ENCODE assay signal across 10 mouse cellular contexts in the genomic region with DNA sequence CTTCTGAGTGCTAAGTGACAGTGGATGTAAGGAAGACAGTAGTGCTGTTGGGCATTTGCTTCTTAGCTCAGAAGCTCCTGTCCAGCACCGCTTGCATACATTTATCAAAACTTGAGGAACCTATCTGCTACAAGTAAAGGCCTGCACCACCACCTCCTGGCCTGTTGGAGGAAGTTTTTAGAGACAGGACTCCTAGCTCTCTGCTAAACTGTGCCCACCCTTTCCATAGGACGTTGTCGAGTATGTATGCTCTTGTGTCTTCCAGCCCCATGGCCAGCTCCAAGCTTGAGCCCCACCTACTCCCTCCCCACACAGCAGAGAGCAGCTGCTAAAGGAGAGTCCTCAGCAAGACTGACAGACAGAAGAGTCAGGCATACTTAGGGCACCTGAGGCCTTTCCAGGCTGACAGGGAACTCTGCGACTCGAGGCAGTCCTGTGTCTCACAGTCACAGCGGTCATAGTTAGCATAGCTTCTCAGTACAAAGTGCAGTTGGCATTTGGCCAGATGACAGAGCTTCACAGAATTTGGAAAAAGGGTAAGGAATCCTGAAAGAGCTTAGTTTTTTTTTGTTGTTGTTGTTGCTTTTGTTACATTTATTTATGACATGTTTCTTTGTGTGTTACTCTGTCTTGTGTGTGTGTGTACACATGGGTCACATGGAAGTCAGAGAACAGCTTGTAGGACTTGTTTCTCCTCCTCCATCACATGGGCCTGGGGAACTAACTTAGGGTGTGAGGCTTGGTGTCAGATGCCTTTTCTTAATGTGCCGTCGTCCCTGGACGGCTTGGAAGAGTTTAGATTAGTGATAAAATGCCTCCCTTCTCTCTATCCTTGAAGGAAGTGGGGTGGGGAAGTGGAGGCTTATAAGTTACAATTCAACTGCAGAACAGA. TPM values are rescaled to one million over a fixed set of nuclear protein-coding genes. Genes with fewer than 3 reads are reported as not detected.
DNase-seq lines count a peak whose midpoint lies in the region; ATAC-seq and TF ChIP-seq lines count a peak whose summit lies in the region.
"Had no signal": no experiment of that assay in that cellular context is flagged by ENCODE, and none has a peak within 500 bp of the region (broad histone marks: within the 10 kb centered on the region; RNA-seq: fewer than 3 reads in every experiment).

No protein-coding gene starts in this region.

- H3K9me3 ChIP-seq in heart, postnatal 0 days (replicated peaks; ENCODE audit: control insufficient read depth, low read length), result no peaks in the 10 kb centered on the region
- no peaks in the 10 kb centered on the region for H3K9me3 ChIP-seq in heart, embryonic 10.5 days
- no peaks in the 10 kb centered on the region for H3K9me3 ChIP-seq in MEL (replicated peaks; ENCODE audit: insufficient read depth, low read length)
- no peaks in the 10 kb centered on the region for H3K9me3 ChIP-seq in intestine, embryonic 15.5 days
- H3K9me3 ChIP-seq in liver, embryonic 16.5 days (replicated peaks; ENCODE audit: control insufficient read depth, low read length), result no peaks in the 10 kb centered on the region
- no peaks in the 10 kb centered on the region for H3K9me3 ChIP-seq in hindbrain, embryonic 16.5 days (ENCODE audit: control insufficient read depth, low read length)
- H3K9me3 ChIP-seq: G1E; limb, embryonic 12.5 days had no signal

- WGBS in heart, postnatal 0 days, result 26% methylated on average over 9 of the region's 9 CpGs
- WGBS in heart, embryonic 10.5 days, result 44% methylated on average over 9 of the region's 9 CpGs
- WGBS in intestine, embryonic 15.5 days, result 51% methylated on average over 9 of the region's 9 CpGs
- WGBS in liver, embryonic 16.5 days (ENCODE audit: insufficient replicate concordance), result 59% methylated on average over 9 of the region's 9 CpGs
- 76% methylated on average over 9 of the region's 9 CpGs for WGBS in hindbrain, embryonic 16.5 days

- no peaks in the 10 kb centered on the region for H3K4me1 ChIP-seq in heart, postnatal 0 days (ENCODE audit: control insufficient read depth, insufficient read depth)
- peaks cover 4% of the 10 kb centered on the region; the same call in 1 of the 2 replicates for H3K4me1 ChIP-seq in heart, embryonic 10.5 days
- H3K4me1 ChIP-seq in MEL (ENCODE audit: control insufficient read depth in 1 of 2, insufficient read depth in 2 of 2, low read length in 2 of 2), result peaks cover 5 to 11% of the 10 kb centered on the region in 2 experiments; a peak in 3 of 4 replicates
- no peaks in the 10 kb centered on the region for H3K4me1 ChIP-seq in intestine, embryonic 15.5 days (replicated peaks)
- H3K4me1 ChIP-seq in liver, embryonic 16.5 days (ENCODE audit: control insufficient read depth, low read depth, low read length), result peaks cover 2% of the 10 kb centered on the region; the same call in 1 of the 2 replicates
- no peaks in the 10 kb centered on the region for H3K4me1 ChIP-seq in hindbrain, embryonic 16.5 days (ENCODE audit: control insufficient read depth, insufficient read depth, low read depth, low read length)
- H3K4me1 ChIP-seq: limb, embryonic 12.5 days had no signal

- no peak overlapping the region for H3K4me3 ChIP-seq in heart, postnatal 0 days (ENCODE audit: low read depth, low read length)
- H3K4me3 ChIP-seq in heart, embryonic 10.5 days, result no peak overlapping the region
- no peak overlapping the region for H3K4me3 ChIP-seq in MEL (ENCODE audit: control insufficient read depth in 1 of 2, insufficient read depth in 1 of 2, low read depth in 2 of 2, low read length in 2 of 2)
- no peak overlapping the region for H3K4me3 ChIP-seq in intestine, embryonic 15.5 days (replicated peaks)
- H3K4me3 ChIP-seq in liver, embryonic 16.5 days (ENCODE audit: low read depth, low read length), result no peak overlapping the region
- H3K4me3 ChIP-seq in hindbrain, embryonic 16.5 days (ENCODE audit: low read length), result no peak overlapping the region
- H3K4me3 ChIP-seq: limb, embryonic 12.5 days had no signal

- TF ChIP-seq EP300 in heart, postnatal 0 days (IDR thresholded peaks at IDR 0.05; ENCODE audit: low read depth), result no peak
- no peak for TF ChIP-seq EP300 in MEL (IDR thresholded peaks at IDR 0.05; ENCODE audit: low read depth in 1 of 2, low read length in 2 of 2)

- TF ChIP-seq RAD21 in MEL (IDR thresholded peaks at IDR 0.05; ENCODE audit: low read depth, low read length), result peak; percentile 52

- no peaks in the 10 kb centered on the region for H3K27me3 ChIP-seq in heart, postnatal 0 days (ENCODE audit: control insufficient read depth, insufficient read depth, low read length)
- no peaks in the 10 kb centered on the region for H3K27me3 ChIP-seq in heart, embryonic 10.5 days (ENCODE audit: insufficient read depth, poor library complexity, severe bottlenecking)
- H3K27me3 ChIP-seq in MEL (ENCODE audit: control insufficient read depth in 1 of 2, insufficient read depth in 2 of 2, low read length in 2 of 2), result no peaks in the 10 kb centered on the region
- no peaks in the 10 kb centered on the region for H3K27me3 ChIP-seq in intestine, embryonic 15.5 days (replicated peaks)
- no peaks in the 10 kb centered on the region for H3K27me3 ChIP-seq in liver, embryonic 16.5 days (ENCODE audit: control insufficient read depth, insufficient read depth, low read depth, low read length)
- H3K27me3 ChIP-seq in hindbrain, embryonic 16.5 days (replicated peaks; ENCODE audit: control insufficient read depth, insufficient read depth, low read length), result no peaks in the 10 kb centered on the region
- H3K27me3 ChIP-seq: limb, embryonic 12.5 days had no signal

- TF ChIP-seq POLR2A in MEL (IDR thresholded peaks at IDR 0.05; ENCODE audit: control insufficient read depth in 1 of 2, insufficient read depth in 1 of 2, low read depth in 1 of 2, low read length in 2 of 2, poor library complexity in 1 of 2), result no peak

- H3K27ac ChIP-seq in heart, postnatal 0 days (ENCODE audit: low read depth), result no peak overlapping the region
- H3K27ac ChIP-seq in heart, embryonic 10.5 days, result no peak overlapping the region
- no peak overlapping the region for H3K27ac ChIP-seq in MEL (ENCODE audit: control insufficient read depth, low read depth, low read length)
- H3K27ac ChIP-seq in intestine, embryonic 15.5 days, result no peak overlapping the region
- no peak overlapping the region for H3K27ac ChIP-seq in liver, embryonic 16.5 days (ENCODE audit: low read length)
- H3K27ac ChIP-seq in hindbrain, embryonic 16.5 days (ENCODE audit: low read depth, low read length), result no peak overlapping the region
- H3K27ac ChIP-seq: limb, embryonic 12.5 days had no signal

- DNase-seq in heart, postnatal 0 days (ENCODE audit: low spot score), result no peak
- DNase-seq in heart, embryonic 10.5 days (ENCODE audit: low spot score), result no peak
- DNase-seq in MEL (ENCODE audit: low read depth, low spot score), result peak; percentile 41
- no peak for DNase-seq in right cerebral cortex, postnatal 14 days
- no peak for DNase-seq in ovary, postnatal 36 days (ENCODE audit: low spot score)

- no peak overlapping the region for H3K4me2 ChIP-seq in heart, postnatal 0 days (ENCODE audit: low read depth, low read length)
- no peak overlapping the region for H3K4me2 ChIP-seq in intestine, embryonic 15.5 days (replicated peaks)
- H3K4me2 ChIP-seq in liver, embryonic 16.5 days (ENCODE audit: low read depth, low read length), result no peak overlapping the region
- no peak overlapping the region for H3K4me2 ChIP-seq in hindbrain, embryonic 16.5 days (ENCODE audit: low read length)
- H3K4me2 ChIP-seq: limb, embryonic 12.5 days had no signal

- H3K79me2 ChIP-seq in MEL (ENCODE audit: control insufficient read depth, insufficient read depth, low read length, poor library complexity), result no peaks in the 10 kb centered on the region

- H3K36me3 ChIP-seq in heart, postnatal 0 days (replicated peaks; ENCODE audit: control insufficient read depth, insufficient read depth, low read length), result no peaks in the 10 kb centered on the region
- H3K36me3 ChIP-seq in heart, embryonic 10.5 days, result no peaks in the 10 kb centered on the region
- H3K36me3 ChIP-seq in MEL (ENCODE audit: control insufficient read depth in 1 of 2, insufficient read depth in 2 of 2, low read length in 2 of 2), result peaks cover 0 to 7% of the 10 kb centered on the region in 2 experiments; a peak in 2 of 4 replicates
- H3K36me3 ChIP-seq in intestine, embryonic 15.5 days, result no peaks in the 10 kb centered on the region
- H3K36me3 ChIP-seq in liver, embryonic 16.5 days (ENCODE audit: control insufficient read depth, insufficient read depth), result no peaks in the 10 kb centered on the region
- no peaks in the 10 kb centered on the region for H3K36me3 ChIP-seq in hindbrain, embryonic 16.5 days (ENCODE audit: control insufficient read depth, insufficient read depth, low read length)
- H3K36me3 ChIP-seq: limb, embryonic 12.5 days had no signal

- ATAC-seq in heart, postnatal 0 days (ENCODE audit: insufficient read depth, low read depth), result peak; percentile 51
- peak; percentile 80 for ATAC-seq in intestine, embryonic 15.5 days
- peak; percentile 39; the same call in 1 of the 2 replicates for ATAC-seq in liver, embryonic 16.5 days (ENCODE audit: low read depth)
- no peak for ATAC-seq in hindbrain, embryonic 16.5 days

- TF ChIP-seq CTCF in heart, postnatal 0 days (IDR thresholded peaks at IDR 0.05; ENCODE audit: low read depth), result peak; percentile 45
- peak in 1 of 3 experiments; percentile 42; a peak in 3 of 6 replicates for TF ChIP-seq CTCF in MEL (IDR thresholded peaks at IDR 0.05 in 2 of 3, conservative IDR thresholded peaks at IDR 0.05 in 1 of 3; ENCODE audit: control insufficient read depth in 1 of 3, insufficient read depth in 1 of 3, low read depth in 2 of 3, low read length in 3 of 3, poor library complexity in 1 of 3, severe bottlenecking in 1 of 3)

- no peak overlapping the region for H3K9ac ChIP-seq in heart, postnatal 0 days (replicated peaks; ENCODE audit: low read depth, low read length)
- H3K9ac ChIP-seq in MEL (ENCODE audit: control insufficient read depth, low read depth, low read length, poor library complexity, severe bottlenecking), result no peak overlapping the region
- H3K9ac ChIP-seq in intestine, embryonic 15.5 days, result no peak overlapping the region
- H3K9ac ChIP-seq in liver, embryonic 16.5 days (ENCODE audit: low read depth, low read length), result no peak overlapping the region
- no peak overlapping the region for H3K9ac ChIP-seq in hindbrain, embryonic 16.5 days (ENCODE audit: low read depth, low read length)
- H3K9ac ChIP-seq: limb, embryonic 12.5 days had no signal

RNA-seq across cellular contexts. Expression of a gene that starts 33.8 kb away (rescaled TPM):
- 80.9 and 86.7 TPM in 2 replicates for total RNA-seq in heart, postnatal 0 days (2014; rRNA removed; ENCODE audit: low replicate concordance)
- 198 and 207 TPM in 2 replicates for polyA plus RNA-seq in heart, postnatal 0 days (2015; fragmentation: Nextera tagmentation; extraction: Ambion mirVana)
- 131 and 135 TPM in 2 replicates for polyA plus RNA-seq in heart, embryonic 10.5 days (2016; fragmentation: Nextera tagmentation; extraction: Ambion mirVana)
- 121 and 126 TPM in 2 replicates for total RNA-seq in MEL (2012; rRNA removed)
- 10 to 100 TPM in 1 of 2 experiments, not detected in 1; 85.8 TPM for polyA plus RNA-seq in MEL (2012; ENCODE audit: insufficient read depth in 1 of 2, insufficient read length in 2 of 2, low read depth in 1 of 2, low replicate concordance in 2 of 2, missing spikeins in 1 of 2)
- 184 and 196 TPM in 2 replicates for polyA plus RNA-seq in intestine, embryonic 15.5 days (2015; fragmentation: Nextera tagmentation; extraction: Ambion mirVana)
- polyA plus RNA-seq in liver, embryonic 16.5 days (2015; fragmentation: Nextera tagmentation; extraction: Ambion mirVana), result 60.2 and 68.5 TPM in 2 replicates
- polyA plus RNA-seq in hindbrain, embryonic 16.5 days (2015; fragmentation: Nextera tagmentation; extraction: Ambion mirVana), result 158 and 160 TPM in 2 replicates

RNA-seq across cellular contexts. Expression of a gene that starts 34.2 kb away (rescaled TPM):
- 11.2 and 12.4 TPM in 2 replicates for total RNA-seq in heart, postnatal 0 days (2014; rRNA removed; ENCODE audit: low replicate concordance)
- polyA plus RNA-seq in heart, postnatal 0 days (2015; fragmentation: Nextera tagmentation; extraction: Ambion mirVana), result 2.1 TPM in 2 replicates
- polyA plus RNA-seq in heart, embryonic 10.5 days (2016; fragmentation: Nextera tagmentation; extraction: Ambion mirVana), result 2.6 and 3.0 TPM in 2 replicates
- 2.3 and 2.7 TPM in 2 replicates for total RNA-seq in MEL (2012; rRNA removed)
- 1 to 10 TPM in 1 of 2 experiments, not detected in 1; 7.7 TPM for polyA plus RNA-seq in MEL (2012; ENCODE audit: insufficient read depth in 1 of 2, insufficient read length in 2 of 2, low read depth in 1 of 2, low replicate concordance in 2 of 2, missing spikeins in 1 of 2)
- 3.6 and 4.2 TPM in 2 replicates for polyA plus RNA-seq in intestine, embryonic 15.5 days (2015; fragmentation: Nextera tagmentation; extraction: Ambion mirVana)
- polyA plus RNA-seq in liver, embryonic 16.5 days (2015; fragmentation: Nextera tagmentation; extraction: Ambion mirVana), result 1.2 and 1.5 TPM in 2 replicates
- 3.1 and 3.3 TPM in 2 replicates for polyA plus RNA-seq in hindbrain, embryonic 16.5 days (2015; fragmentation: Nextera tagmentation; extraction: Ambion mirVana)
